Mouse (Mus musculus): ENCODE measurements around the gene Lrtm1.

The Lrtm1 gene

DNA sequence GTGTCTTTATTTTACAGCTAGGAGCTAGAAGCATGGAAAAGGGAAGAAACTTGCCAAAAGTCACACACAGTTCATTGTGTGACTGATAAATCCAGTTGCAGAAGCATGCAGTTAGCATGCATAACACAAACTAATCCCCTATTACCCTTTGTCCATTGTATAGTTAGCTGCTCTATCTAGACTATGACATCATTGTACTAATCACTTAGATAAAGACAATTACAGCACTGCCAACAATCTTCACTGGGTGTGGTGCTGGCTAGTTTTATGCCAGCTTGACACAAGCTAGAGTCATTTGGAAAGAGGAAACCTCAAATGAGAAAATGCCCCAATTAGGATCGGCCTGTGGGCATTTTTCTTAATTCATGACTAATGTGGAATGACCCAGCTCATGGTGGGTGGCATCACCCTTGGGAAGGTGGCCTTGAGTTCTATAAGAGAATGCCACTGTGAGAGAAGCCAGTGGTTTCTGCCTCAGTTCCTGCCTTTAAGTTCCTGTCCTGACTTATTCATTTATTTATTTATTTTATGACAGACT lies 13.9 kb downstream of the Lrtm1 start:
- 70% methylated on average over 1 of the region's 1 CpGs for WGBS

DNA sequence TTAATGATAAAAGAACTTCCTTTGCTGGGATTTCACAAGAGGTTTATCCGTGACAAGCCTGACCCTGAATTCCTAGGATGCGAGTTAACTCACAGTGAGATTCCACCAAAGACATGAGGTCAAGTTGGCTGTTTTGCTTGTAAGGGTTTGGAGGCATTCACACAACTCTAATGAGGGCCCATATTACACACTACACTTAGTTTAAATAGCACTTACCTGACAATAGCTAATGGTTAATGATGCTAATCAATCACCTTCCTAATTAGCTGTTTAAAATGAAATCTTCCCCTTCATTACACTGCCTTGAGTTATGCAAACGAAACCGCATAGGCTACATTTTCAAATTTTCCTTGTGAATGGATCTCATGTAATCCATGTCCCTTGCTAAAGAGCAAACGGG lies 20.2 kb downstream of the Lrtm1 start:
- 89% methylated on average over 5 of the region's 5 CpGs for WGBS

DNA sequence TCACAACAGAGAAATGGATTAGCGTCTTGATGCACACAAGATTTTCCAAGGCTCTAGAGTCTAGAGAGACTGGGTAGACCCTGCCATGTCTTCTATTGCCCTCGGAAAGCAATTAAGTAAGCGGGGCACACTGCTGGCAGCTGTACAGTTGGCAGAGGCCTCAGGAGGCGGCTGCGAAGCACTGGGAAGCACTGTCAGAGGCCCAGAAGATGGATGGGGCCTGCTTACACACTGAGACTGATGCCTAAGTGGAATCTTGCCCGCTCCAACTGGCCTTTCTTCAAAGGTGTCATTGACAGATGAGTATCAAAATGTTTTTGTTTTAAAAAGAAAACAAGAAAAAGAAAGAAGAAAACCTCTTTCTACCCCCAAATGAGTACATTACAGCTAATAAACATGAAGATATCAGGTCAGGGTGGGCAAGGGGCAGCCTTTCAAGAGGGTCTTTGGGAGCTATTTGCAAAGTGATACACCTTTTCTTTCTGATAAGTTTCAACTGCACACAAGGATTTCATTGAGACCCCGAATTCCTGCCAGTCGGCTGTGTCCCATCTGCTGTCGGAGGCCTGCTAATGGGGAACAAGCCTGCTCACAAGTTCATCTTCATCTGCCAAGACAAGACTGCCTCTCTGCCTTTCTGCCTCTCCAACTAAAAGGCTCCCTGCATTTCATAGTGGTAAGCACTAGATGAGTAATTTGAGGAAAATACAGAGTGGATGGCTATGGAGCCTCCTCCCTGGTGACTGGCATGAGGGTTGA lies 22.8 kb downstream of the Lrtm1 start:
- WGBS = 76% methylated on average over 9 of the region's 9 CpGs

DNA sequence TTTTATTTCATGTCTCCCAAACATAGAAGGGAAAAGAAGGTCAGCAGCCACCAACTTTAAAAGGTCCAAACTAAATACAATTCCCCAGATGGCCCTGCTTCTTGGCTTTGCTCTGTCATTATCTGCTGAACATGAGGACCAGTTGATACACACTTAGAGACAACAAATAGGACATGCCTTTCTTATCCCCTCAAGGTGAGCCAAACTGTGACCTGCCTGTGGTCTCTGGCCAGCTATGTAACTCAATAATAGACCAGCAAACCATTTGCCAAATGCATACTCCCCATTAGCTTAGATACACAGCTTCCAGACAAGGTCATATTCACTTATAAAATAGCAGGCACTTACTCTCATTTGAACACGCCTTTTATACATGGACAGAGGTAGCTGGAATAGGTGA lies 23.5 kb downstream of the Lrtm1 start:
- WGBS = 89% methylated on average over 1 of the region's 1 CpGs

DNA sequence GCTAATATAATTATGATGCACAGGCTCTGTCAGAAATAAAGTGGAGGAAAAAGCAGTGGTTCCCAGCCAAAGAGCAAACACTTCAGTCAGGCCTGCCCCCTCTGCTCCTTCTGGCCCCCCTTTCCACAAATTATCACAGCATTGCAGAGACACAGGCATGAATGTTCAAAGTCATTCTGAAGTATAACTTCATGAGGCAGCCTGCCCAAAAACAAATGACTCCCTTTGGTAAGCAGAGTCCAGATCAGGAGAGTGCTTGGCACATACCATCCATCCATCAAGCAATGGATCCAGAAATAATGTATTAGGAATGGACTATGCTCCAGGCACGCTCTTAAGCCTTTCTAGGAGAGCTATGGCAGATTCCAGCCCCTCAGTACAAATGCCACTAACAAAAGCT lies 24.3 kb downstream of the Lrtm1 start:
- WGBS = 81% methylated on average over 1 of the region's 1 CpGs

DNA sequence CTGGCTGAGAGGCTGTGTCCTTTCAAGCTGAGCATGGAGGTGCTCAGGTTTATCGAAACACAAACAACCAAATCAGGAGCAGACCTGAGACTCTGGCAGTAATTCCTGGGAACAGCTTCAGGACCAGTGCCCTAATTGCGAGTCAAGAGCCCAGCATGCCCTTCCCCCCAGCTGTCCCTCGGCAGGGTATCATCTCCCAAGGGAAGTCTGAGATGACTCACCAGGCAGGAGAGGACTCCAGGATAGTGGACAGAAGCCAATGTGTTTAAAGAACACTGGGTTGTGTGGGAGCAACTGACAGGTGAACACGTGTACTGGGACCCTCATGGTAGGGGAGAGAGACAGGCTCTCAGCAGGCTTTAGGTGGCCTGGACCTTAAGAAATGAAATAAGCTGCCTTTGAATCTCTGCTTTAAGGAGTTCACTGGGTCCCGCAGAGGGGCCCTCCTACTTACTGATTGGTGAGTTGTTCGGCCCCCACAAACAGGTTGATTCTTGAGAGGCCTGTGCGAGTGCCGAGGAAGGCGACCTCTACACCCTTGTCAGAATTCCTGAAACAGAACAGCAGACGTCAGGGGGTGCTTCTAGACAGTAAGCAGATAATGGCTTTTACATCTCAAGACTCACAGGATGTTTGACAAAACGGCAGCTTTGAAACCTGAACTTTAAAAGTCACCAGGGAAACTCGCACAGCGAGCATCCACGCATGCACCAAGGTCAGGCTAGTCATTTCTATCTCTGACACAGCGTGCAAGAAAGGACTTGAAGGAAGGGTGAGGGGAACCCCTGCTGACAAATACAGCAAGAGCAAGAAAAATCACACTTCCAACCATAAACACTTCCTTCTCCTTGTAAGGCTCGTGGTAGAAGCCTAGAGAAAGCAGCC lies 34.2 kb downstream of the Lrtm1 start:
- 71% methylated on average over 16 of the region's 16 CpGs for WGBS

DNA sequence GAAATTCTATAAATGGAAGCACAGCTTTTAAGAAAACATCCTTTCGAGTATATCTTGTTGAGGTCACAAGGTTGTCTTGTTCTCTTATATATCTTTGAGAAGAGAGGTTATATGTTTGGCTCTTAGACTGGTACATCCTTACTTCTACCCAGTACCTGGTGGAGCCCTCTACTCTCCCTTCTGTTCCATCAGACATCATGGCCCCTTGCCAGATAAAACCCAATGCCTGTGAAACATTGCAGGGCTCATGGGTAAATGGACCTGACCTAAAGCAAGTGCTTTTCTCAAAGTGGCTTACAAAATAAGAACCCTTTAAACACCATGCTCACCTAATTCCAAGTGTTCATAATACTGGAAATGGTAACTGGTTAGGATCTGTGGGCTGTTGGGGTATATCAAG lies 43.5 kb downstream of the Lrtm1 start:
- 71% methylated on average over 1 of the region's 1 CpGs for WGBS

DNA sequence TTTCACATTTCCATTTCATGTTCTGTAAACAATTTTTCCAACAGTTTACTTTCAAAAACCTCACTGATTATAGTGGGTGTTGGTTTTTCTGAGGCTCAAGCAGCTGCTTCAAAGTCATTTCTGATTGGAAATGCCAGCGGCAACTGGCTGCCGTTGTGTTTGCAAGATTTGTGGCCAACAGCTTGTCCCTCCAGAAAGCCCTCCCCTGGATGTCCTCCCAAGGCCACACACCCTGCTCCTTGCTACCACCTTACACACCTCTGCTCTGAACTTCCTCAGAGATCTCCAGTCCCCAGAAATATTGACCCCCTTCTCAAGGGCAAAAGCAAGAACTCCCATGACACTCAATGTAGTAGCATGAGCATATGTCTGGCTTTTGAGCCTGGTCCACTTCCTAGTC lies 44.7 kb downstream of the Lrtm1 start:
- 64% methylated on average over 2 of the region's 2 CpGs for WGBS

DNA sequence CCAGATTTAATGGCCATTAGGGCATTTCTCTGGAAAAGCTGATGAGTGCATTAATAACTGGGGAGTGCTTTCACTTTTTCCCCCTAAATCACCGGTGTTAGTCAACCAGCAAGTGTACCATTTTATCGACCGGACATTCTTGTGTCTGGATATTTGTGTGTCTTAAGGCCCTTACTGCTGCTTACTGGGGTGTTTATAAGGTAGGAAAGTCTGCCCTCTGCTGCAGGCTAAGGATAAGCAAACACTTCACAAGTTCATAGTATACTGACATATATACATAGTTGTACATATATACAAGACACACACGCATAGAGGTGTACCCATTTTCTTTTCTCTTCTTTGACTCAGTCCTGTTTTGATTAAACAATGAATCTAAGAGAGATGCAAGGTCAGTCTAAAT lies 55.7 kb downstream of the Lrtm1 start:
- WGBS = 78% methylated on average over 4 of the region's 4 CpGs

DNA sequence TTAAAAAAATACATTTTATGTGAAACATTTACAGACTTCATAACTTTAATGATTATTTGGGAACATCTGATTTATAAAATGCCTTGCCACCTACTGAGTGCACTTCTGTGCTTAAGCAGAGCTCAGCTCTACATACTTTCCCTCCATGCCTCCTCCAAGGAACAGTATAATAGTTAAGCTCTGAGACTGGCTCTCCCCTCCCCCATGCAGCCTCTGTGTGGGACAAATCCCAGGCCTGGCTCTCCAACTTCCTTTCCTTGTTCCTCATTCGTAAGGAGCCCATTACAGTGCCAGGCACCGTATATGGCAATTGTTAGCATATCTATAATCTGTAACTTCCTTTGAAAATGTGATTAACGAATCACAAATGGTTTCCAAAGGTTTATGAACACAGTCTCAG lies 59.4 kb downstream of the Lrtm1 start:
- WGBS = 68% methylated on average over 3 of the region's 3 CpGs

DNA sequence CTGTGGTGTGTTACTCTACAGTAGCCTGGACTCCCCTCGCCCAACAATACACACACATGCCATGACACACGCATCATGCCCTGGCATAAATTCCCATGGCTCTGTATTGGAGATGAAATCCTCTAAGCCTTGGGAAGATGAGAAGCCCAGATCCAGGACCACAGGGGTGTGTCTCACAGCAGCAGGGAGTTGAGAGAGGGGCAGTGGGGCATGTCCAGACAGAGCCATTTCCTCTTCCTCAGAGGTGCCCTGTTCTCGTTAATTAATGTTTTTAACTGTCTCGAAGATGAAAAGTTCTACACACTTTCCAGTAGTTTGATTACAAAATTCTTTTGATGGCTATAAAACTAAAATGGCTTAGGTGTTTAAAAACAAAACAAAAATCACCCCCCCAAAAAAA lies 62.2 kb downstream of the Lrtm1 start:
- WGBS = 86% methylated on average over 4 of the region's 4 CpGs

DNA sequence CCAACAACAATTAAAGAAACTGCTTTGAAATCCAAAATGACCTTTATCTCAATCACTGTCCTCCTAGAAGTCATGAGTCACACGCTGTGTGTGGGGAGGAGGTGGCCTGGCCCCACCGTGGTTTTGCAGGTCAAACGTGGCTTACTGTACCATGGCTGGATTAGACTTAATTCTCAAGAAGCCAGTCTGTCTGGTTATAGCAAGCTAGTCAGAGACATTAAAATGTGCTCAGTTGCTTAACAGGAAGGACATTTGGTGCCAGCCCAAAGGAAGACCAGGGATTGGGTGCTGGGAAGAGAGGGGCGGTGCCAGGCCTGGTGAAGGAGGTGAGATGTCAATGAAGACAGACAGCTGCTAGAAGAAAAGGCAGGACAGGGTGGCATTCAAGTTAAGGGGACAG lies 62.6 kb downstream of the Lrtm1 start:
- WGBS = 95% methylated on average over 4 of the region's 4 CpGs

DNA sequence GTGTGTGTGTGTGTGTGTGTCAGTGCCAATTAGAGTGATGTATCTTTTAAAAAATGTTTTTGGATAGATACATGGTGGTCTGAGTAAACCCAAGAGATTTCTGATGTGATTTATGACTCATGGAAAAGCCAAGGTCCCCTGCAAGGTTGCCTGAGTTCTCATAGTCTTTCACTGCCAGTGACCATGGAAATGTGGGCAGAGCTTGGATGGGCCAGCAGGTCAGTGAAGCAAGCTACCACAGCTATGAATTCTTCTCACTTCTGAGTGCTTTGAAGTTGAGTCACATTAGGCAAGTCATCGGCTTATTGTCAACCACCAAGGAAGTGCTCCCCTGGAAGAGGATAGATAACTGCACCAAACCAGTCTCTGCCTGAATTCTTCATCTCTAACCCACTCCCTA lies 64.2 kb downstream of the Lrtm1 start:
- WGBS = 87% methylated on average over 1 of the region's 1 CpGs
